Mouse (Mus musculus) myocyte (in vitro differentiated cells): ENCODE data around the gene Actn4. TPM values are rescaled to one million over a fixed set of nuclear protein-coding genes. Genes with fewer than 3 reads are reported as not detected.

Experiments used
- H3K27me3 ChIP-seq: one replicate; pipeline ENCODE4 v1.6.1; 2011; ENCODE audit not compliant: control insufficient read depth, insufficient read depth, insufficient read length
- H3K36me3 ChIP-seq: one replicate; pipeline ENCODE4 v1.6.1; 2011; ENCODE audit not compliant: control insufficient read depth, insufficient read depth
- H3K4me2 ChIP-seq: one replicate; pipeline ENCODE4 v1.6.1; 2011; ENCODE audit warnings: low read depth, control low read depth
- H3K4me3 ChIP-seq: one replicate; pipeline ENCODE4 v1.5.1; 2011; ENCODE audit warnings: mild to moderate bottlenecking, control low read depth, moderate library complexity
- H3K79me2 ChIP-seq: one replicate; pipeline ENCODE4 v1.6.1; 2011; ENCODE audit not compliant: control insufficient read depth, insufficient read depth
- H3ac ChIP-seq: one replicate; pipeline ENCODE4 v1.6.1; 2011; ENCODE audit not compliant: control insufficient read depth, insufficient read length
- CEBPB ChIP-seq: IDR thresholded peaks from 2 replicates; pipeline ENCODE4 v1.6.1; 2011; ENCODE audit warnings: mild to moderate bottlenecking, moderate library complexity; ENCODE audit not compliant: poor library complexity, insufficient read depth, severe bottlenecking
- E2F4 ChIP-seq: IDR thresholded peaks from one replicate; pipeline ENCODE4 v1.6.1; 2011; ENCODE audit warnings: mild to moderate bottlenecking, control low read depth, moderate library complexity; ENCODE audit not compliant: insufficient read depth
- MAX ChIP-seq: IDR thresholded peaks from one replicate; pipeline ENCODE4 v1.6.1; 2011; ENCODE audit warnings: low read depth, mild to moderate bottlenecking, control low read depth
- MYOD1 ChIP-seq, 3 experiments: IDR thresholded peaks; one replicate each; pipeline ENCODE4 v1.6.1; 2011; ENCODE audit warnings: control low read depth in 2 of 3, low read depth in 2 of 3, mild to moderate bottlenecking in 2 of 3, moderate library complexity in 1 of 3; ENCODE audit not compliant: insufficient read length in 2 of 3, control insufficient read depth in 1 of 3
- MYOG ChIP-seq, 3 experiments: IDR thresholded peaks; one replicate each; pipeline ENCODE4 v1.6.1; 2011; ENCODE audit warnings: control low read depth in 2 of 3, low read depth in 2 of 3, mild to moderate bottlenecking in 2 of 3; ENCODE audit not compliant: insufficient read length in 2 of 3, control insufficient read depth in 1 of 3, insufficient read depth in 1 of 3
- POLR2A ChIP-seq: IDR thresholded peaks from one replicate; pipeline ENCODE4 v1.6.1; 2011; ENCODE audit warnings: low read depth, mild to moderate bottlenecking, control low read depth, moderate library complexity; ENCODE audit not compliant: insufficient read length
- POLR2AphosphoS2 ChIP-seq: IDR thresholded peaks from one replicate; pipeline ENCODE4 v1.6.1; 2011; ENCODE audit warnings: low read depth, control low read depth; ENCODE audit not compliant: insufficient read length
- REST ChIP-seq: IDR thresholded peaks from one replicate; pipeline ENCODE4 v1.6.1; 2011; ENCODE audit warnings: mild to moderate bottlenecking, control low read depth, moderate library complexity; ENCODE audit not compliant: insufficient read depth, insufficient read length
- SRF ChIP-seq: IDR thresholded peaks from one replicate; pipeline ENCODE4 v1.6.1; 2011; ENCODE audit warnings: low read depth; ENCODE audit not compliant: control insufficient read depth, insufficient read length
- TCF12 ChIP-seq: IDR thresholded peaks from one replicate; pipeline ENCODE4 v1.6.1; 2011; ENCODE audit warnings: mild to moderate bottlenecking, control low read depth; ENCODE audit not compliant: poor library complexity, insufficient read depth, severe bottlenecking
- TCF3 ChIP-seq: IDR thresholded peaks from one replicate; pipeline ENCODE4 v1.6.1; 2011; ENCODE audit warnings: low read depth, control low read depth; ENCODE audit not compliant: insufficient read length
- USF1 ChIP-seq: IDR thresholded peaks from one replicate; pipeline ENCODE4 v1.6.1; 2011; ENCODE audit warnings: low read depth, mild to moderate bottlenecking, control low read depth, moderate library complexity
- polyA plus RNA-seq: library from polyadenylated mRNA; unstranded; fragments of >200 nt; fragmentation: generic; extraction: Trizol; gene quantifications from one replicate; pipeline ENCODE4 v1.2.1, GENCODE M21; 2012; ENCODE audit warnings: missing spikeins

Actn4 gene
- polyA plus RNA-seq, 1 experiment, result 270 TPM

GRCm38 (mm10) chr7:28930320-28931031 is 31.7 kb downstream of the Actn4 start:
- H3K27me3 ChIP-seq, result no peaks in the 10 kb centered on the region
- no peak for TF ChIP-seq REST
- TF ChIP-seq CEBPB, result no peak
- TF ChIP-seq POLR2A, result peak; percentile 39
- TF ChIP-seq MYOD1 (IDR thresholded peaks at IDR 0.05; ENCODE audit: control insufficient read depth in 1 of 3, insufficient read length in 2 of 3, low read depth in 2 of 3), result peak in 1 of 3 experiments; percentile 18
- H3K36me3 ChIP-seq, result no peaks in the 10 kb centered on the region
- H3K79me2 ChIP-seq, result peaks cover 96% of the 10 kb centered on the region
- H3ac ChIP-seq, result no peak overlapping the region
- H3K4me2 ChIP-seq, result peak overlapping the region; percentile 84
- H3K4me3 ChIP-seq, result no peak overlapping the region

DNA sequence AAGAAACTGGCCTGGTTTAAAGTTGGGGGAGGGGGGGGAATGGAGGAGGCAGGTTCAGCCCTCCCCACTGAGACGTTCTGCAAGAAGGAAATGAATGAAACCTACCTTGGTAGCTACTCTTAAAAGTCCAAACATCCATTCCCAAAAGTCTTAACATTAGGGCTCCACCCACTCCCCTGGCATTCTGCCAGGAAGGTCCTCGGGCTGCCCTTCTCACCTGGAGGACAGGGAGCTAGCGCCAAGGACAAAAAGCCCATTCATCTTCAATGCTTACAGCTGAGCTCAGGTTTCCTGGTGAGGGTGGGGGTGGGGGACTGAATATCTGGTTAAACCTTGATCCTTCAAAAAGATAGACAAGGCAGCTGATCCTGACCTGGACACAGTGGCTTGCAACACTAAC is 32.8 kb downstream of the Actn4 start:
- no peaks in the 10 kb centered on the region for H3K36me3 ChIP-seq
- H3K4me2 ChIP-seq, result peak overlapping the region; percentile 84
- H3K4me3 ChIP-seq, result no peak overlapping the region
- H3K79me2 ChIP-seq, result peaks cover 93% of the 10 kb centered on the region
- no peak for TF ChIP-seq CEBPB
- no peak for TF ChIP-seq POLR2AphosphoS2
- no peak for TF ChIP-seq MAX
- no peak overlapping the region for H3ac ChIP-seq
- no peaks in the 10 kb centered on the region for H3K27me3 ChIP-seq

DNA sequence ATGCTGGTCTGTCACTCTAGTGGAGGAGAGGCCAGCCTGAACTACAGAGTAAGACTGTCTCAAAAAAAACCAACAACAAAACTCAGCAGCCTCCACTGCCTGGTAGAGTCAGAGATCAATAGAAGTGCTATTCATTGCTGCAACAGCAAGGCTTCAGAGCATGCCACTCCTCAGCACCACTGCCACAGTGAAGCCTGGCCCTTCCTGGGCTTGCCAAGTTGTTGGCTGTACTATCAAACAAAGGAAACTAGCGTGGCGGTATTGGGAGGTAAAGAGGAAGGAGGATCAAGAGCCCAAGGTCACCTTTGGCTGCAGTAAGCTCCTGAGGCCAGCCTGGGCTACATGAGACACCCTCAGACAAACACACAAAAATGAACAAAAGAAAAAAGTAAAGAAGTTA is 36.0 kb downstream of the Actn4 start:
- Histone ChIP-seq H3K36me3 (peaks cover 4% of the 10 kb centered on the region), H3ac (no peak overlapping the region), H3K4me3 (no peak overlapping the region), H3K4me2 (peak overlapping the region; percentile 93), H3K27me3 (no peaks in the 10 kb centered on the region), H3K79me2 (peaks cover 96% of the 10 kb centered on the region)
- TF ChIP-seq MAX (no peak), E2F4 (no peak), CEBPB (no peak), MYOD1 (IDR thresholded peaks at IDR 0.05; ENCODE audit: control insufficient read depth in 1 of 3, insufficient read length in 2 of 3, low read depth in 2 of 3) (no peak), POLR2AphosphoS2 (no peak), REST (no peak), TCF3 (no peak), TCF12 (no peak), USF1 (no peak), SRF (no peak), POLR2A (no peak), MYOG (IDR thresholded peaks at IDR 0.05; ENCODE audit: control insufficient read depth in 1 of 3, insufficient read depth in 1 of 3, insufficient read length in 2 of 3, low read depth in 2 of 3) (no peak)

DNA sequence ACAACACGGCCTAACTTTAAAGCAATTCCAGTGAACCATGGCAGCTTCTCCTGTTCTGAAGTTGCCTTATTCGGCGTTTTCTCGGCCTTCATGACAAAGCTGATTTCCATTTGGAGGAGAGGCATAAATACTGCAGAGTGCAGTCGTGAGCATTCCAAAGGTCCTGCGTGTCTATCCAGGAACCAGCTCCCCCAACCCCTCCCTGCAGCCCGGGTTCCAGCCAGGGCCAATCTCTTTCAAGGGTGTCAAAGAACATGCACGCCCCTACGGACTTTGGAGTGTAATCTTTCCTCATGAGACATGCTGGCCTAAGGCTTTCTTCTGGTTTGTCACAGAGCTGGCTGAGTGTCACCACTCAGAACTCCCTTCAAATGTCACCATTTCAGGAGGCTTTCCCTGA is 36.8 kb downstream of the Actn4 start:
- Histone ChIP-seq H3K4me3 (no peak overlapping the region), H3K36me3 (peaks cover 5% of the 10 kb centered on the region), H3K27me3 (no peaks in the 10 kb centered on the region), H3ac (no peak overlapping the region), H3K79me2 (peaks cover 96% of the 10 kb centered on the region), H3K4me2 (peak overlapping the region; percentile 93)
- TF ChIP-seq MYOG (IDR thresholded peaks at IDR 0.05; ENCODE audit: control insufficient read depth in 1 of 3, insufficient read depth in 1 of 3, insufficient read length in 2 of 3, low read depth in 2 of 3), result no peak
- peak; percentile 76 for TF ChIP-seq SRF

GRCm38 (mm10) chr7:28924802-28925201 is 37.3 kb downstream of the Actn4 start:
- no peak overlapping the region for H3K4me3 ChIP-seq
- no peaks in the 10 kb centered on the region for H3K27me3 ChIP-seq
- TF ChIP-seq USF1 (no peak), MYOD1 (IDR thresholded peaks at IDR 0.05; ENCODE audit: control insufficient read depth in 1 of 3, insufficient read length in 2 of 3, low read depth in 2 of 3) (no peak), E2F4 (no peak), POLR2A (no peak)
- H3K36me3 ChIP-seq, result peaks cover 5% of the 10 kb centered on the region
- H3ac ChIP-seq, result no peak overlapping the region
- H3K79me2 ChIP-seq, result peaks cover 95% of the 10 kb centered on the region
- peak overlapping the region; percentile 93 for H3K4me2 ChIP-seq

GRCm38 (mm10) chr7:28923865-28924291 is 38.3 kb downstream of the Actn4 start:
- TF ChIP-seq MYOG (IDR thresholded peaks at IDR 0.05; ENCODE audit: control insufficient read depth in 1 of 3, insufficient read depth in 1 of 3, insufficient read length in 2 of 3, low read depth in 2 of 3) (no peak), USF1 (no peak), POLR2A (no peak), SRF (no peak), POLR2AphosphoS2 (no peak), MYOD1 (IDR thresholded peaks at IDR 0.05; ENCODE audit: control insufficient read depth in 1 of 3, insufficient read length in 2 of 3, low read depth in 2 of 3) (no peak), TCF12 (no peak), E2F4 (no peak), CEBPB (no peak), TCF3 (no peak), REST (no peak), MAX (no peak)
- Histone ChIP-seq H3K4me3 (no peak overlapping the region), H3K36me3 (peaks cover 5% of the 10 kb centered on the region), H3ac (no peak overlapping the region), H3K27me3 (no peaks in the 10 kb centered on the region), H3K4me2 (peak overlapping the region; percentile 93), H3K79me2 (peaks cover 91% of the 10 kb centered on the region)
